In genomic region chr10:84527631-84528030, GRCm38 (mm10) we compare ENCODE assay signal across 24 mouse cellular contexts. TPM values are rescaled to one million over a fixed set of nuclear protein-coding genes. Genes with fewer than 3 reads are reported as not detected.
DNase-seq lines count a peak whose midpoint lies in the region; ATAC-seq and TF ChIP-seq lines count a peak whose summit lies in the region.
"Had no signal": no experiment of that assay in that cellular context is flagged by ENCODE, and none has a peak within 500 bp of the region (broad histone marks: within the 10 kb centered on the region; RNA-seq: fewer than 3 reads in every experiment).

No protein-coding gene starts in this region.

- peak overlapping the region; percentile 80 for H3K27ac ChIP-seq in gastrocnemius, adult 2 months
- peak overlapping the region; percentile 9; the same call in 1 of the 2 replicates for H3K27ac ChIP-seq in ES-Bruce4 (ENCODE audit: insufficient read depth, low read length)
- H3K27ac ChIP-seq: embryonic facial prominence, embryonic 15.5 days; forebrain, embryonic 15.5 days; kidney, postnatal 0 days; macrophage; stomach, embryonic 15.5 days had no signal

- H3K9me3 ChIP-seq in ES-Bruce4 (replicated peaks; ENCODE audit: control insufficient read depth, insufficient read depth, low read length, poor library complexity, severe bottlenecking), result no peaks in the 10 kb centered on the region
- H3K9me3 ChIP-seq: embryonic facial prominence, embryonic 15.5 days; forebrain, embryonic 15.5 days; heart, embryonic 12.5 days; stomach, embryonic 15.5 days had no signal

- peaks cover 3% of the 10 kb centered on the region for H3K4me1 ChIP-seq in ES-Bruce4 (ENCODE audit: control insufficient read depth, insufficient read depth, low read length)

- intact Hi-C loops in gastrocnemius, adult 2 months (cut with DNase I), result loop anchor here (5.0 to 10.0 kb wide), 2 partner anchors 50 to 477 kb away; partner anchors contain the start of gene Tcp11l2
- intact Hi-C loops in left cerebral cortex, postnatal 36 days (cut with DNase I), result no loop called here

- H3K27me3 ChIP-seq in ES-Bruce4 (ENCODE audit: control insufficient read depth, insufficient read depth, low read length, poor library complexity, severe bottlenecking), result no peaks in the 10 kb centered on the region
- H3K27me3 ChIP-seq: embryonic facial prominence, embryonic 15.5 days; forebrain, embryonic 15.5 days; heart, embryonic 12.5 days; stomach, embryonic 15.5 days had no signal

- peak; percentile 51 for DNase-seq in cerebellum, adult 11-12 months
- DNase-seq in cerebellum, adult 8-10 months, result no peak
- DNase-seq in gastrocnemius, adult 2 months, result peak; percentile 88
- DNase-seq in gastrocnemius, postnatal 10 days, result no peak
- no peak for DNase-seq in left cerebral cortex, postnatal 36 days (ENCODE audit: low spot score in 2 of 2)
- DNase-seq: adrenal gland, adult 2 months; heart, adult 11 months; heart, postnatal 10 days; layer of hippocampus, adult 9-11 months; right cerebral cortex, adult 18-20 months; right cerebral cortex, postnatal 4 days; thymus, adult 18-20 months; thymus, postnatal 36 days had no signal

- peak overlapping the region; percentile 23; the same call in 1 of the 2 replicates for H3K4me3 ChIP-seq in gastrocnemius, adult 2 months
- H3K4me3 ChIP-seq in ES-Bruce4 (ENCODE audit: low read depth, low read length), result no peak overlapping the region
- H3K4me3 ChIP-seq: embryonic facial prominence, embryonic 15.5 days; forebrain, embryonic 15.5 days; heart, embryonic 12.5 days; stomach, embryonic 15.5 days had no signal

- peaks cover 6% of the 10 kb centered on the region for H3K36me3 ChIP-seq in ES-Bruce4 (ENCODE audit: control insufficient read depth, insufficient read depth, low read length, poor library complexity, severe bottlenecking)

- no peak for TF ChIP-seq CTCF in gastrocnemius, adult 2 months (IDR thresholded peaks at IDR 0.05)
- TF ChIP-seq CTCF in ES-Bruce4 (IDR thresholded peaks at IDR 0.05; ENCODE audit: low read depth, low read length), result no peak

- no peak overlapping the region for H3K9ac ChIP-seq in ES-Bruce4 (ENCODE audit: low read depth, poor library complexity, severe bottlenecking)
- H3K9ac ChIP-seq: embryonic facial prominence, embryonic 15.5 days; forebrain, embryonic 15.5 days; heart, embryonic 12.5 days; stomach, embryonic 15.5 days had no signal

- TF ChIP-seq POLR2A in ES-Bruce4 (IDR thresholded peaks at IDR 0.05; ENCODE audit: insufficient read depth, low read length), result no peak

- TF ChIP-seq EP300 in ES-Bruce4 (IDR thresholded peaks at IDR 0.05; ENCODE audit: insufficient read depth, low read depth, low read length), result no peak

- peak; percentile 23; the same call in 1 of the 2 replicates for ATAC-seq in granulocyte monocyte progenitor cell, adult 5-6 weeks (replicated peaks; ENCODE audit: poor library complexity, severe bottlenecking)
- ATAC-seq: forebrain, embryonic 15.5 days; intestine, postnatal 0 days; lung, postnatal 0 days; midbrain, embryonic 16.5 days had no signal

RNA-seq across cellular contexts. Expression of gene Ckap4, which starts 6.2 kb away (rescaled TPM):
- 10 to 100 TPM in 1 of 2 experiments, 1 to 10 TPM in 1; 7.5 to 10.6 TPM for total RNA-seq in gastrocnemius, adult 2 months (2021)
- total RNA-seq in gastrocnemius, postnatal 10 days (2021), result 10 to 100 TPM; 68.6 to 92.0 TPM
- polyA plus RNA-seq in ES-Bruce4 (2011; ENCODE audit: insufficient read depth, insufficient read length, low read depth, missing spikeins), result 52.1 and 53.4 TPM in 2 replicates
- total RNA-seq in granulocyte monocyte progenitor cell, adult 5-6 weeks (2014; fragmentation: Nextera tagmentation), result 67.8 and 79.6 TPM in 2 replicates
- total RNA-seq in granulocyte monocyte progenitor cell, adult 5-6 weeks (2017), result 55.7 and 58.3 TPM in 2 replicates
- total RNA-seq in left cerebral cortex, postnatal 36 days (2021), result 10 to 100 TPM; 22.3 to 23.5 TPM

RNA-seq across cellular contexts. Expression of gene Tcp11l2, which starts 48.8 kb away (rescaled TPM):
- 10 to 100 TPM; 45.4 to 55.7 TPM for total RNA-seq in gastrocnemius, adult 2 months (2021)
- 10 to 100 TPM; 68.6 to 88.2 TPM for total RNA-seq in gastrocnemius, postnatal 10 days (2021)
- 2.6 and 3.6 TPM in 2 replicates for polyA plus RNA-seq in ES-Bruce4 (2011; ENCODE audit: insufficient read depth, insufficient read length, low read depth, missing spikeins)
- 15.6 and 18.3 TPM in 2 replicates for total RNA-seq in granulocyte monocyte progenitor cell, adult 5-6 weeks (2014; fragmentation: Nextera tagmentation)
- 8.9 and 9.5 TPM in 2 replicates for total RNA-seq in granulocyte monocyte progenitor cell, adult 5-6 weeks (2017)
- 10 to 100 TPM; 20.8 to 24.9 TPM for total RNA-seq in left cerebral cortex, postnatal 36 days (2021)

Comparison
In these comparisons a context has a peak if more than half of its experiments do, and no peak if none do; other contexts are left out.
1. DNase-seq: peak in cerebellum, adult 11-12 months (single experiment) and gastrocnemius, adult 2 months (single experiment); none in cerebellum, adult 8-10 months (single experiment), gastrocnemius, postnatal 10 days (single experiment) and left cerebral cortex, postnatal 36 days (0 of 2).